Mouse (Mus musculus): ENCODE measurements around the gene Asb16. TPM values are rescaled to one million over a fixed set of nuclear protein-coding genes. Genes with fewer than 3 reads are reported as not detected.

Gene Asb16
- polyA plus RNA-seq, 1 experiment = 0.56 TPM

DNA sequence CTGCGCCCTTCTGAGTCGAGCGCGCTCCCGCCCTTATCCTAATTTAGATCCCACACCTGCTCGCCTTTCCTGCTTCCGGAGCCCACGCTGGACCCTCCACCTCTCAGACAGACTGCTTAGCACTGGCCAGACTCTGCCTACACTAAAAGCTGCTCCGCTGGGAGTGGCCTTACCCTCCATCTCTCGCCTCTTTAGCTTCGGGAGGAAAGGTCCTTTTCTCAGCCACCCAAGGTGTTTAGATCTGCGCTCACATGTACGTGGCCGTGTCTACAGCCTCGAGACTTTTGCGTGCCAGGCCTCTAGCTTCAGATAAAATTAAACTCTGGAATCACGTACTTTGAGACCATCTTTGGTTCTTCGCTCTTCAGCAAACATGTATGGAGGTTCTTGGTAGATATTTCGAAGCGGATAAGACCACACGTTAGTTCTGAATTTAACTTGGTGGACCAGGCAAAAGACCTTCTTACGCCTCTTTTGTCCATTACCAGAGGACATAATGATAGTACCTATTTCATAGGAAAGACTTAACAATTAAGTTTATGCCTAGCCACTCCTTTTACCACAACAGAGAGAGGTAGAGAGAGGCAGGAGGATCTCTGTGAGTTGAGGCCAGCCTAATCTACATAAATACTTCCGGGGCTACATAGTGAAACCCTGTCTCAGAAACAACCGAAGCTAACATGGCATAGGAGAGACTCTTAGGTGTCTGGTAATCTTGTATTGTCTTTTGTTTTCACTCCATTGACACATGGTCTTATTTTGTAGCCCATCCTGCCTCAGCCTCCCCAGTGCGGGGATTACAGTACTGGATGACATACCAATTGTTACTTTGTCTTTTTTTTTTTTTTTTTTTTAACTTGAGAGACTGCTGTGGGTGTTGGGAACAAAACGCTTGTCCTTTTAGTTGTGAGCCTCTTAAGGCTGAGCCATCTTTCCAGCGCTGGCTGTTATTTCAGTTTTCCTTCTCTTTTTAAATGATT lies 29.3 kb downstream of the Asb16 start:
- TF ChIP-seq CTCF (IDR thresholded peaks at IDR 0.05; ENCODE audit: borderline replicate concordance, extremely low read depth, insufficient read depth, insufficient read length) (no peak), POLR2A (IDR thresholded peaks at IDR 0.05; ENCODE audit: borderline replicate concordance, extremely low read depth, insufficient read depth, insufficient read length, poor library complexity, severe bottlenecking) (no peak)

DNA sequence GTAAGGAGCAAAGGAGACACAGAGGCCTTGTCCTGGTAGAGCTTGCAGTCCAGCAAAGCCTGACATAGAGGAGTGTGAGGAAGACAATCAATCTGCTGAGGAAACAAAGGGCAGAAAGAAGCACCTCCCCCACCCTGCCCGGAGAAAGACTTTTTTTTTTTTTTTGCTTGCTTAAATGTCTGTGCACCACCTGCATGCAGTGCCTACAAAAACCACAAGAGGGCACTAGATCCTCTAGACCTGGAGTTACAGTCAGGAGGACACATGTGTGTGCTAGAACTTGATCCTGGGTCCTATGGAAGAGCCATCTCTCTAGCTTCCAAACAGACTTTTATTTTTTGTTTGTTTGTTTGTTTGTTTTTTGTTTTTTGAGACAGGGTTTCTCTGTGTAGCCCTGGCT lies 31.3 kb downstream of the Asb16 start:
- peak; percentile 70 for DNase-seq (ENCODE audit: low read depth)
- peak; percentile 55; the same call in 1 of the 2 replicates for TF ChIP-seq CTCF (IDR thresholded peaks at IDR 0.05; ENCODE audit: borderline replicate concordance, extremely low read depth, insufficient read depth, insufficient read length)
- no peak for TF ChIP-seq POLR2A (IDR thresholded peaks at IDR 0.05; ENCODE audit: borderline replicate concordance, extremely low read depth, insufficient read depth, insufficient read length, poor library complexity, severe bottlenecking)

More for the DNA sequence above, 29.3 kb downstream of the Asb16 start:
- DNase-seq (ENCODE audit: low read depth) = no peak

DNA sequence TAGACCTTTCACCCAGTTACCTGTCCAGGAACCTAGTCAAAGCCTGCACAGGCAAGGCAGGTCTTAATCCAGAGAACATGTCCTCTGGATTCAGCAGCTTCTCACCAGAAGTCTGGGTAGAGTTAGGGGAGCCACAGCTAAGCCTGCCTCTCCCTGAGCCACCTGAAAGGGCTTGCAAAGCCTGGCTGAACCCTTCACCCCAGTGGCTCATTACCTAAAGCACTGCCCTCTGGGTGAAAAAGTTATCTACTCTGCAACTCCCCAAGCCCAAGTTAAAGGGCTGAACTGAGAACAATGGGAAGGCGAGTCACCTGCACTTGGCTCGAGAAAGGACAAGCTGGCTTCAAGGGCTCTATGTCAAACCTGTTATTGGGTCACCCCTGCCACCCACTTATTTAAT lies 35.6 kb downstream of the Asb16 start:
- TF ChIP-seq POLR2A (IDR thresholded peaks at IDR 0.05; ENCODE audit: borderline replicate concordance, extremely low read depth, insufficient read depth, insufficient read length, poor library complexity, severe bottlenecking) = no peak
- TF ChIP-seq CTCF (IDR thresholded peaks at IDR 0.05; ENCODE audit: borderline replicate concordance, extremely low read depth, insufficient read depth, insufficient read length) = no peak
- DNase-seq (ENCODE audit: low read depth) = no peak

DNA sequence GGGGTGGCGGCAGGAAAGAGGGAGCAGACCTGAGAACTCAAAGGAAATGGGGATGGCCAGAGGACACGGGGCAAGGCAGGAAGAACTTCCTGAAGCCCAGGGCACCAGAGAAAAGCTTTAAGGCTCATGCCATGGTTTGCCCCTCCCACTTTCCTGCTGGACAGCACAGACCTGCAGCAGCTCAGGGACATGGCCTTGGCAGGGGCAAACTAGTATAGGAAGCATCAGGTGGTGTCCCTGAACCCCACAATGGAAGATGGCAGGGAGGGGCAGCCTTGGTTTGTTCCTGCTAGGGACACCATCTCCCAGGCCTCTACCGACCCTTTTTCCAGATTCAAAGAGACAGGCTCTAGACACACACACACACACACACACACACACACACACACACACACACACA lies 36.8 kb downstream of the Asb16 start:
- TF ChIP-seq POLR2A (IDR thresholded peaks at IDR 0.05; ENCODE audit: borderline replicate concordance, extremely low read depth, insufficient read depth, insufficient read length, poor library complexity, severe bottlenecking) (no peak), CTCF (IDR thresholded peaks at IDR 0.05; ENCODE audit: borderline replicate concordance, extremely low read depth, insufficient read depth, insufficient read length) (no peak)
- DNase-seq (ENCODE audit: low read depth) = no peak

DNA sequence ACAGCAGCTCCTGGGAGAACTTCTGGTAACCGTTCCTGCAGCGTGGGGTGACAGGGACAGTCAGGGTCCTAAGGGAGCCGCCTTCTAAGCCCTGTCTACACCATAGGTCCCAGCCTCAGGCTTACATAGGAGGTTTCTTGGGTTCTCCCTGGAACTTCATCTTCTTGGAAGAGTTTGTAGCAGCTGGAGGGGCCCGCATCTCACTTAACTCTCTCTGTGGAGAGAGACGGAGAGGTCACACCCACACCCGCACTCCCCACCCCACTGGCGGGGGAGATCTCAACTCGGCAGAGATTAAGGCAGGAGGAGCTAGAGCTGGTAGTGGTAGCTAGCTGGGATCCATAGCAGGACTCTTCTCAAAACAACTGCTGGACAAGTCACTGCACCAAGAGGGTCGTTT lies 39.6 kb downstream of the Asb16 start:
- TF ChIP-seq POLR2A (IDR thresholded peaks at IDR 0.05; ENCODE audit: borderline replicate concordance, extremely low read depth, insufficient read depth, insufficient read length, poor library complexity, severe bottlenecking) (no peak), CTCF (IDR thresholded peaks at IDR 0.05; ENCODE audit: borderline replicate concordance, extremely low read depth, insufficient read depth, insufficient read length) (no peak)
- DNase-seq (ENCODE audit: low read depth) = no peak

DNA sequence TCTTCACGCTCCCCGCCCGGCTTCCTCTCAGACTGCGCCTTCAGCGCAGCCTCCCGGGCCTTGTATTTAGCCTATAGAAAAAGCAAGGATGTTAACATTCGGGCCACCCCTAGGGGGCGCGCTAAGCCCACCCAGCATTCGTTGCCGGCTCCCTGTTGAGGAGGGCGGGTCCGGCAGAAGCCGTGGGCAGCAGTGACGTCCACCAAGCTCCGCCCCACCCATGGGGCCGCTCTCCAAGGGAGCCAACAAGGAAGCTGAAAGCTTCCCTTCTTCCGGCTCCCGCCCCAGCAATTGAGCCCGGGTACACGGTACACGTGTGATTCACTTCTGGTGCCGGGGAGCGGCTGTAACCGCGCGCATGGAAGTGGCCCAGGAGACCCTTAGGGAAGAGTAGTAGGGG lies 40.4 kb downstream of the Asb16 start:
- DNase-seq (ENCODE audit: low read depth) = peak; percentile 98
- TF ChIP-seq POLR2A (IDR thresholded peaks at IDR 0.05; ENCODE audit: borderline replicate concordance, extremely low read depth, insufficient read depth, insufficient read length, poor library complexity, severe bottlenecking) (no peak), CTCF (IDR thresholded peaks at IDR 0.05; ENCODE audit: borderline replicate concordance, extremely low read depth, insufficient read depth, insufficient read length) (peak; percentile 97)

DNA sequence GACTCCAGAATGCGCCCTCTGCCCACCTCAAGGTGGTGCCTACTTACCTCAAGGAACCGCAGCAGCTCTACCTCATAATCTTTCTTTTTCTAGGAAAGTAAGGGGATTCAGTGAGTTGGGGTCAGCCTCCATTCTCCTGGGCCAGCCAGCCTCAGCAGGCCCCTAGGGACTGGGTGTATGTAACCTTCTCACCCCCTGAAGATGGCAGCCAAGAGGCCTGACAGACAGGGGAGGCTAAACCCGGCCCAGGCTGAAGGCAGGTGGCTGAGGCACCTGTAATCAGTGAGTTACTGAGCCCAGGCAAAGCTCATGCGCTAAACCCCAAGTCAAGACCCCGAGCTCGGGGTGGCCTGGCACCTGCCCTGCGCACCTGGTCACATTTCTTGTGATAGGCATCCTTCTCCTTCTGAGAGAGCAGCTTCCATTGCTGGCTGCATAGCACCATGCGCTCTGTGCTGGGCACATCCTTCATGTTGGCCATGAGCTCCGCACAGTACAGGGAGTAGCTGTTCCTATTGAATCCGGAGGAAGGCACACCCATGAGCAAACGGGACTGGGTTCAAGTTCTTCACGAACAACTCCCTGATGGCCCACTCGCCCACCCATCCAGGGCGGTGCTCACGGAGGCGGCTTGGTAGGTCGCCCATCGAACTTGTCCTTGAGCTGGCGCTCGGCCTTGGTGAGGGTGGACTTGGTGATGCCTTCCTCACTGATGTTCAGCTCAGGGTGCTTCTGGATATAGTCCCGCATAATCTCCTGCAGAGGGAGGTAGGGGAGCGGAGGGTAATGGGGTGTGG lies 41.5 kb downstream of the Asb16 start:
- TF ChIP-seq POLR2A (IDR thresholded peaks at IDR 0.05; ENCODE audit: borderline replicate concordance, extremely low read depth, insufficient read depth, insufficient read length, poor library complexity, severe bottlenecking) = no peak
- DNase-seq (ENCODE audit: low read depth) = no peak

DNA sequence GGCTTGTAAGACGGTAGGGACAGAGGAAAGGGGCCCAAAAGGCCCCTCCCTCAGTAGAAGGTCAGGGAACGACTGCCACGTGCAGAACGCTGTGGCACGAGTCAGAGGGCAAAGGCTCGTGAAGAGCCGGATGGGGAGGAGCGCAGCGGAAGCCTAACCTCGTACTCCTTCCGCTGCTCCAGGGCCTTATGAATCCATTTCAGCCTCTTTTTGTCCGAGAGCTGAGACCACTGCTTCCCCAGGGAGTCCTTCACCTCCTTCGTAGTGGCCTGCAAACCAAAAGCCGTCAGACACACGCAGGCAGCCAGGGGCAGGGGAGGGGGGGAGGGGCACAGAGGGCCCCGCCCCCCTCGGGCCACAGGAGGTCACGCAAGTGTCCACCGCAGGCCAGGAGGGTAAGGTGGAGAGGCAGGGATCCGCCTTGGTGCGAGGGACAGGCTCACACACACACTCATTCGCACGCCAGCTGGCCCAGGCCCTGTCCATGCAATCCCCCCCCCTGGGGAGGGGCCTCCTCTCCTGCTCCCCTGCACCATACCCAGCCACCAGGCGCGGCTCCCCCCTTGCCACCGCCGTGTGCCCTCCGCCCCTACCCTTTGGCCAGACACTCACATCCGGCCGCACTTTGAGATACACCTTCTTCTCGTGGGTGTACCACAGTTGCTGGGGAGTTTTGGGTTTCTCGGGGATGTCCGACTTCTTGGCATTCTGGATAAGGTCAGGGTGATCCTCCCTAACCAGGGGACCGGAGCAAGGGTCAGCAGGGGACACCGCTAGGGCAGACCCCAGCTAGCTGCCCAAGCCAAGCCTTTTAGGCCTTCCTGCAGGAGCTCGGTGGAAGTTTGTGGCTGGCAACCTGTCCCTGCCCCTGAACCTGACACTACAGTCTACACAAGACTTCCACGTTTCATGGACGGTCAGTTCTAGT lies 42.5 kb downstream of the Asb16 start:
- TF ChIP-seq CTCF (IDR thresholded peaks at IDR 0.05; ENCODE audit: borderline replicate concordance, extremely low read depth, insufficient read depth, insufficient read length) (no peak), POLR2A (IDR thresholded peaks at IDR 0.05; ENCODE audit: borderline replicate concordance, extremely low read depth, insufficient read depth, insufficient read length, poor library complexity, severe bottlenecking) (no peak)
- DNase-seq (ENCODE audit: low read depth) = no peak

DNA sequence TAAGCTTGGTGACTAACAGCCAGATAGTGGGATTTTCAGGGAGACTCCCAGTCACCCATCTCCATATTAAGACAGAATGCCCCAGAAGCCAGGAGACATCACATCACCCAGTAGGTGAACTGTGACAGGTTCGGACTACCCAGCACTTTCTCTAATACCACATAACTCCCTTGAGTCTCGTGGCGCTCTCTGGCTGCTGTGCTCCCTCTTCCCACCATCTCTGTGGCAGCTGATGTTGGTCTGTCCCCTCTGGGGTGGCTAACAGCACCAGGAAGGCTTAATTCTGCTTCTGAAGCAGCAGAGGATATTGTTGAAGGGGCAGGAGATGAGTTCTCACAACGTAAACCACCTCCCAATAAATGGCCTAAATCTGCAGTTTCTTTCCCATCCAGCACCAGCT lies 43.4 kb downstream of the Asb16 start:
- no peak for DNase-seq (ENCODE audit: low read depth)
- TF ChIP-seq POLR2A (IDR thresholded peaks at IDR 0.05; ENCODE audit: borderline replicate concordance, extremely low read depth, insufficient read depth, insufficient read length, poor library complexity, severe bottlenecking) = no peak
- TF ChIP-seq CTCF (IDR thresholded peaks at IDR 0.05; ENCODE audit: borderline replicate concordance, extremely low read depth, insufficient read depth, insufficient read length) = no peak

DNA sequence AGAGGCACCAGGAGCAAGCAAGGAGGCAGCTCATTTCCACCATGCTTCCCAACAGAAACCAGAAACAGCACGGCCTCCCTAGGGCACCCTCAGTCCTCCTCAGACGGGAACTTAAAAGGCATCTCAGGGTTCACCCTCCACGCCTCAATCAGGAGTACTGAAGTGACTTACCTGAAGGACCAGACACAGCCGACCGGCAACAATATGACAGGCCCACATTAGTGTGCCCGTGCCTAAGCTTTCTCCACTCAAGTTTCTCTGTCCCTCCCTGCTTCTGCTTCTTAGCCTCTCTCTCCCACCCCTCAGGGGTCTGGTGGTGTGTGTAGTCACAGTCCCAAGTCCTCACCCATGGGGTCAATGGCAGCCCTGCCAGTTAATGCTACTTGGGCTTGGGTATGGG lies 44.0 kb downstream of the Asb16 start:
- no peak for DNase-seq (ENCODE audit: low read depth)
- TF ChIP-seq CTCF (IDR thresholded peaks at IDR 0.05; ENCODE audit: borderline replicate concordance, extremely low read depth, insufficient read depth, insufficient read length) = no peak
- TF ChIP-seq POLR2A (IDR thresholded peaks at IDR 0.05; ENCODE audit: borderline replicate concordance, extremely low read depth, insufficient read depth, insufficient read length, poor library complexity, severe bottlenecking) = no peak
